Mouse (Mus musculus) skeletal muscle tissue, adult 2 months (tissue): ENCODE results near the gene 1700016C15Rik.

Experiments used
- DNase-seq: peaks from one replicate; pipeline ENCODE4 v3.0.0-alpha.2; 2012; ENCODE audit warnings: low read depth, low spot score

1700016C15Rik gene

GRCm38 (mm10) chr1:177729043-177730024 is at the start of gene 1700016C15Rik:
1700016C15Rik (plus strand) TSS chr1:177729814.
- no peak for DNase-seq

DNA sequence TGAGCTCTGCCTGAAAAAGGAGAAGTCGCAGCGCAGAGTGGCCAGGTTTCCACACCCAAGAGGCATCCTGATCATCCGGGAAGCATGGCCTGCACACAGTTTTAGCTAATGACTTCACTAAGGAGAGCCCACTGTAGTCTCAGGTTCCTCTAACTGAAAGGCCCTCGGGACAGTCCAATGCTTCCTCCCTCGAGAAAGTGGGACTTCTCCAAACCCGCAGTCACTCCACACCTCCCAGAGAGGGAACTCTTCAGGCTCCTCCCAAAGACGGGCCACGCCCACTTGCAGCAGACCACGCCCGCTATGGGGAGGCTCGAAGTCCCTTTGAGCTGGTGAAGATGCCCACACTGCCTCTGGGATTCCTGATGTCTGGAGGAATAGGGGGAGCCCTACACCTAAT is 48.4 kb upstream of the 1700016C15Rik start:
- DNase-seq: no peak

GRCm38 (mm10) chr1:177683931-177684836 is 45.4 kb upstream of the 1700016C15Rik start:
- DNase-seq: no peak

DNA sequence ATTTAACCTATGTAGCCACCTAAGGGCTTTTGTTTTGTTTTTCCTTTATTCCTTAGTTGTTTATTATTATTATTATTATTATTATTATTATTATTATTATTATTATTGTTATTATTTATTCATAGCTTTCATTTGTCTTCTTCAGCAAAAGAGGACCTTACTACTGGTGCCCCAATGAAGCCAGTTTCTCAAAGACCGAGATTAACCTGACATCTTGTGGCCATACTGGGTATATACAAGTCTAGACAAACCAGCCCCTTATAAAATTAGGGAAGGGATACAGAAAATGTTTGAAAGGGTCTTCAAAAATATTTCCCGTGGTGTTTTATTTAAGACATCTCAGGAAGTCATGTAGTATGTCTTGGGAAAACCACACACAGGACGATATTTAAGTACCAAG is 44.7 kb upstream of the 1700016C15Rik start:
- DNase-seq: no peak

- no peak for DNase-seq
These were observed 43.5 kb upstream of the 1700016C15Rik start for GRCm38 (mm10) chr1:177686137-177686536.

DNA sequence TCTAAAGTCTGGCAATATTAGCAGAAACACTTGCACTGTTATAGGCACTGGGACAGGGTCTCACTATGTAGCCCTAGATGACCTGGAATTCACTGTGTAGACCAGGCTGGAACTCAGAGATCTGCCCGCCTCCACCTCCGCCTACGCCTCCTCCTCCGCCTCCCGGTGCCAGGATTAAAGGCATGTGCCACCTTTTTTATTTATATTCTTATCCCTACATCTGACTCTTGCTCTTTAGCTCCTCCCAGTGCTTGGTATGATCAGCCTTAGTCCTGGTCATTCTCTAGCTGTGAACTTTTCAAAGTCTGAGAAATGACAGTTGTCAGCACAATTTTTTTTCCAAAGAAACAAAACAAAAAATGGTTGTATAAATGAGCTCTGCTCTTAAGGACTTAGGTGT is 42.6 kb upstream of the 1700016C15Rik start:
- no peak for DNase-seq

GRCm38 (mm10) chr1:177692491-177692890 is 37.1 kb upstream of the 1700016C15Rik start:
- DNase-seq: no peak

GRCm38 (mm10) chr1:177693486-177694252 is 35.9 kb upstream of the 1700016C15Rik start:
- no peak for DNase-seq

GRCm38 (mm10) chr1:177700560-177700959 is 29.1 kb upstream of the 1700016C15Rik start:
- DNase-seq: no peak

- peak; percentile 68 for DNase-seq
These were observed 27.0 kb upstream of the 1700016C15Rik start for GRCm38 (mm10) chr1:177702481-177703146.

GRCm38 (mm10) chr1:177703147-177703807 is 26.3 kb upstream of the 1700016C15Rik start:
- no peak for DNase-seq

GRCm38 (mm10) chr1:177705204-177705603 is 24.4 kb upstream of the 1700016C15Rik start:
- DNase-seq: no peak

- DNase-seq: no peak
These were observed 22.0 kb upstream of the 1700016C15Rik start for GRCm38 (mm10) chr1:177707571-177707970.

DNA sequence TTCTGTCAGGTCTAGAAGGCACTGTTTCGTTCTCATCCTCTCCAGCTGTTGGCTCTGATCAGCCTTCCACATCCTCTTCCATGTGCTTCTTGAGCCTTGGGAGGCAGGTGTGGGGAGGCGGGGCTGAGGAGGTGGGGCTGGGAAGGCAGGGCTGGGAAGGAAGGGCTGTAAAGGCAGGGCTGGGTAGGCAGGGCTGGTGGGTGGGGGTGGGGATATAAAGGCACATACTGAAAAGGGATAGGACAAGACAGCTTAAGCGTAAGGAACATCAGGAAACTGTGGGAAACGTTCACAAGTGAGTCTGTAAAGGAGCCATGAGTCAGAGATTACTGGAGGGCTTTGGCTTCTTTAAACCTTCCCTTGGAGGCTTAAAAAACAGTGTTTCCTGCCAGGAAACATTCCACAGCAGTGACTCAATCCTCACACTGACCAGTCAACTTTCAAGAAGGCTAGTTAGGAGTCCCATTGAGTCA is 21.0 kb upstream of the 1700016C15Rik start:
- DNase-seq: peak; percentile 77

DNA sequence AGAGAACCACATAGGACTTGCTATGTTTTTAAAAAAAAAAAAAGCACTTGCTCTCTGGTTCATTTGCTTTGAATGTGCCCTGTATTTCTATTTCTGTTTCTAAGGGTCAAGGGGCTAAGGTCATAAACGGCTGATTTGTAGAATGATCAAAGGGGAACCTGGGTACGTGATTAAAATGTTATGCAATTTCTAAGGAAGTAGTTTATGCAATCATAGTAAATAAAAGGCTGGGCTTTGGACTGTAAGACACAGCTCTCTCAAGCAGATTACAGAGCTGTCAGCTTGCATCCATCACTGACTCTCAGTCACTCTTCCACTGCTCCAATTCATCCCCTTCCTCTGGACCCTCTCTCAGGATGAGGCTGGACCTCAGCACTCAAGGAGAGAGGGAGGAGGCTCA is 18.6 kb upstream of the 1700016C15Rik start:
- DNase-seq: no peak

DNA sequence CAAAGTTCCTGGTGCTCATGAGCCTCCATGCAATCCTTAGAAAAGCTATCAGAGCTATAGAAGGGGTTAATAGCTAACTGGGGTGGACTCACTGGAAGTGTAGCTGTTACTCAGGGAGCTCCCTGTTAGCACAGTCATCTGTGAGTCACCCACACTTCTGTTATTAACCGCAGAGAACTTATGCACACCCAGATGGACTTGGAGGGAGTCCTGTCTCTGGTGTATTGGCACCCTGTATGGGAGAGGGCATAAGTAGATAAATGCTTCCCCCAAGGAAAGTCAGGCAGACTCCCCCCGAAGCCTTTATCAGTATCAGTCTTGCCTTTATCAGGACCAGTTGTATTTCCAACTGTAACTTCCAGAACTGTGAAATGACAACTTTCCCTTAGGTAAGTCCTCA is 18.2 kb upstream of the 1700016C15Rik start:
- no peak for DNase-seq

- no peak for DNase-seq
These were observed 15.8 kb upstream of the 1700016C15Rik start for GRCm38 (mm10) chr1:177713635-177714396.

DNA sequence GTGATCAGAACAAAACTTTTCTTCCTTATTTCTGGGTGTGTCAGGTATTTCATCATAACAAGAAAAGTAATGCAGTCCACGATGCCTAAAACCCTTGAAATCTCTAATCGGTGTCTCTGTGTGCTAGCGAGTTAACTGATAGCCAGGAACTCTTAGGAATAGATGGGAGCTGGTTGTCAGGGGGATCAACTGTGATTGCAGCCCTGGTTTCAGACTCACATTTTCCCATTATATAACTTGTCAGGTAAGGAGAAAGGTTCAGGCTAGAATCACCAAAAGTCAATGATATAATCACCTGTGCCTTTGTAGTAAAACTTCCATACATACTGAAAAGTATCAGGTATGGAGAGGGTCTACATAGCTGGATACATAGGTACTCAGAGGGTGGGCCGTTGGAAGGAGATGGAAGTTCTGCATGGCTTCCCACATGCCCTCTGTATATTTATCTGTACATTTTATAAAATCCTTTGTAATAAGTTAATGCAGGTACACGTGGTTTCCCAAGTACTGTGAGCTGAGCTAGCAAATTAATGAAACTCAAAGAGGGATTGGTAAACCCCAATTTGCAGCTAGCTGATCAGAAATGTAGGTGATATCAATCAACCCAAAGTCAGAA is 15.1 kb upstream of the 1700016C15Rik start:
- no peak for DNase-seq

GRCm38 (mm10) chr1:177716448-177716847 is 13.2 kb upstream of the 1700016C15Rik start:
- no peak for DNase-seq
